Mouse (Mus musculus): Measurements from ENCODE around the gene Clcf1. TPM values are rescaled to one million over a fixed set of nuclear protein-coding genes. Genes with fewer than 3 reads are reported as not detected.
"Not testable (repeated sequence)": the region's sequence is repeated elsewhere in the genome, so short reads cannot be mapped to it uniquely, and the experiment has no call there.

Clcf1 gene
- polyA plus RNA-seq, 1 experiment from 2014 or later: 0.39 TPM

DNA sequence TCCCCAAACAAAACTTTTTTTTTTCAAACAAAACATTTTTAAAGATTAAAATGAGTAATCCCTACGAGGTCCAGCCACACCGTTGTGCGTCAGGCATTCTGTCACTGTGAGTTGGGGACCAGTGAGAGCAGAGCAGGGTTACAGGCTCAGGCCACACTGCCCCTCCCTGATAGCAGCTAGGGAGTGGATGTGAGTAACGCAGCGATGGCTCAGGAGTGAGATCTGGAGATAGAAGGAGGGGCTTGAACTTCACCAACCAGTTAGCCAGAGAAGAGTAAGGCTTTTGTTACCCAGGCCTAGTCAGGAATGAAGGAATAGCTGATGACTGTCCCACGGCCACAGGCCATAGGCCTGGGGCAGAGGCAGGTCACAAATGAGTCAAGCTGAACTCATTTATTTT lies 30.7 kb downstream of the Clcf1 start:
- no peak for ATAC-seq (replicated peaks)
- Histone ChIP-seq H3K4me3 (no peak overlapping the region), H3K9ac (replicated peaks) (no peak overlapping the region), H3K36me3 (no peaks in the 10 kb centered on the region), H3K27me3 (no peaks in the 10 kb centered on the region), H3K27ac (replicated peaks) (no peak overlapping the region), H3K4me2 (replicated peaks) (no peak overlapping the region), H3K4me1 (no peaks in the 10 kb centered on the region), H3K9me3 (no peaks in the 10 kb centered on the region)
- WGBS: 86% methylated on average over 6 of the region's 6 CpGs

DNA sequence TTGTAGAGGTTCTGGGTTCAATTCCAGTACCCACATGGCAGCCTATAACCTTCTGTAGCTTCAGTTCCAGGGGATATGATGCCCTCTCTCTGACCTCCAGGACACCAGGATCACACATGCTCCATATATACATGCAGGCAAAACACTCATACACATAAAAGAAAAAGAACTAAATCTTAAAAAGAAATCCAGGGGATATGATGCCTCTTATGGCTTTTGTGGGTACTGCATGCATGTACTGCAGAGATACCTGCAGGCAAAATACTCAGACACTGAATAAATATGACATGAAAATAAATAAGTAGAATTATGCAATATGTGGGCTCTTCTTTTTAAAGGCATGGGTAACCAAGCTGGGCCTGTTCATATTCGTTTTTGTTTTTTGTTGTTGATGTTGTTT lies 33.0 kb downstream of the Clcf1 start:
- no peaks in the 10 kb centered on the region for H3K4me1 ChIP-seq
- H3K27me3 ChIP-seq: no peaks in the 10 kb centered on the region
- WGBS: 60% methylated on average over 1 of the region's 1 CpGs
- H3K4me3 ChIP-seq: no peak overlapping the region
- no peak overlapping the region for H3K4me2 ChIP-seq (replicated peaks)
- H3K9me3 ChIP-seq: no peaks in the 10 kb centered on the region
- no peak overlapping the region for H3K9ac ChIP-seq (replicated peaks)
- H3K36me3 ChIP-seq: no peaks in the 10 kb centered on the region
- no peak for ATAC-seq (replicated peaks)
- no peak overlapping the region for H3K27ac ChIP-seq (replicated peaks)

DNA sequence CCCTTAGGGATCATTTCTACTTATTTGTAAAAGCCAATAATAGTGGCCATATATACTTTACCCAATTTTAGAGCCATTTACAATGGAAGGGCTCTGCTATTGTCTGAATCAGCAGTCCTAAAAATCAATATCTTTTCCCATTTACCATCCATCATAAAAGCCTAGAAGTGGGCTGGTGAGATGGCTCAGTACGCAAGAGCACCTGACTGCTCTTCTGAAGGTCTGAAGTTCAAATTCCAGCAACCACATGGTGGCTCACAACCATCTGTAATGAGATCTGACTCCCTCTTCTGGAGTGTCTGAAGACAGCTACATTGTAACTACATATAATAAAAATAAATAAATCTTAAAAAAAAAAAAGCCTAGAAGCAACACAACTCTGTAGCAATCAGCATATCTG lies 34.6 kb downstream of the Clcf1 start:
- H3K4me1 ChIP-seq; ATAC-seq (replicated peaks); H3K4me3 ChIP-seq; H3K9me3 ChIP-seq; H3K9ac ChIP-seq (replicated peaks); H3K27ac ChIP-seq (replicated peaks); H3K27me3 ChIP-seq; H3K4me2 ChIP-seq (replicated peaks); H3K36me3 ChIP-seq: not testable (repeated sequence)
- WGBS: 82% methylated on average over 1 of the region's 1 CpGs

DNA sequence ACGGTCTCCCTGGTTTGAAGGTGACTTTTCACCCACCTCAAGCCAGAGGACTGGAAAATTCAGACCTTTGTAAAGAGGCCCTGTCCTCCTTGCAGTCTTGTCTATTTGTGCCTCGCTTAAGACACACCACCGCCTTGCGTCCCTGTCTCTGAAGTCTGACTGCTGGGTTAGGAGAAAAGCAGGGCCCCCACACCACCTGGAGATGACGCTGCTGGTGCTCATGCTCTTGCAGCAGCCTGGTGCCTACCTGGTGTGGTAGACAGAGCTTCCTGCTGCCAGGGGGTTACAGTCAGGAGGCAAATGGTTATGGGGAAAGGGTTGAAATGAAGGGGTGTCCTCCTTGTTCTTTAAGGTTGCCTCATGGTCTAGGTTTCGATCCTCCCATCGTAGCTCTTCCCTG lies 40.2 kb downstream of the Clcf1 start:
- no peaks in the 10 kb centered on the region for H3K36me3 ChIP-seq
- no peak overlapping the region for H3K4me3 ChIP-seq
- WGBS: 87% methylated on average over 7 of the region's 7 CpGs
- no peak overlapping the region for H3K9ac ChIP-seq (replicated peaks)
- no peaks in the 10 kb centered on the region for H3K9me3 ChIP-seq
- H3K4me2 ChIP-seq (replicated peaks): no peak overlapping the region
- no peaks in the 10 kb centered on the region for H3K27me3 ChIP-seq
- no peak for ATAC-seq (replicated peaks)
- H3K4me1 ChIP-seq: peaks cover 6% of the 10 kb centered on the region
- H3K27ac ChIP-seq (replicated peaks): no peak overlapping the region

DNA sequence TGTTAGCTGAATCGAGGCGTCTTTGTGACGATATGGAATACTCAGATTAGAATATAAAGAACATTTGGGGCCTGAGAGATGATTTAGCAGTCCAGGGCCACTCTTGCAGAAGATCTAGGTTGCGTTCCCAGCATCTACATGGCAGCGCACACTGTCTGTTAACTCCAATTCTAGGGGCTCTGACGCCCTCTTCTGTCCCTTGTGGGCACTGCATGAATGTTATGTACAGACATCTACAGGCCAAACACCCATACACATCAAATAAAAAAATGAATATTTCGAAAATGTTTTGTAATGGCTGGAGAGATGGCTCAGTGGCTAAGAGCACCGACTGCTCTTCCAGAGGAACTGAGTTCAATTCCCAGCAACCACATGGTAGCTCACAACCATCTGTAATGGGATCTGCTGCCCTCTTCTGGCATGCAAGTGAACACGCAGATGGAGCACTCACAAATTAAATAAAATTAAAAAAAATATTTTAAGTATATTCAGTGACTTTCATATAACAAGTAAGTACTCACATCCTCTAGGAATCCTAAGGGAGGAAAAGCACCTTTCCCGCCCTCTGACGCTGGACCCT lies 41.6 kb downstream of the Clcf1 start:
- no peak for ATAC-seq (replicated peaks)
- Histone ChIP-seq H3K9me3 (no peaks in the 10 kb centered on the region), H3K27ac (replicated peaks) (no peak overlapping the region), H3K4me2 (replicated peaks) (no peak overlapping the region), H3K4me3 (no peak overlapping the region), H3K4me1 (peaks cover 6% of the 10 kb centered on the region), H3K9ac (replicated peaks) (no peak overlapping the region), H3K36me3 (no peaks in the 10 kb centered on the region), H3K27me3 (no peaks in the 10 kb centered on the region)
- WGBS: 72% methylated on average over 11 of the region's 11 CpGs

DNA sequence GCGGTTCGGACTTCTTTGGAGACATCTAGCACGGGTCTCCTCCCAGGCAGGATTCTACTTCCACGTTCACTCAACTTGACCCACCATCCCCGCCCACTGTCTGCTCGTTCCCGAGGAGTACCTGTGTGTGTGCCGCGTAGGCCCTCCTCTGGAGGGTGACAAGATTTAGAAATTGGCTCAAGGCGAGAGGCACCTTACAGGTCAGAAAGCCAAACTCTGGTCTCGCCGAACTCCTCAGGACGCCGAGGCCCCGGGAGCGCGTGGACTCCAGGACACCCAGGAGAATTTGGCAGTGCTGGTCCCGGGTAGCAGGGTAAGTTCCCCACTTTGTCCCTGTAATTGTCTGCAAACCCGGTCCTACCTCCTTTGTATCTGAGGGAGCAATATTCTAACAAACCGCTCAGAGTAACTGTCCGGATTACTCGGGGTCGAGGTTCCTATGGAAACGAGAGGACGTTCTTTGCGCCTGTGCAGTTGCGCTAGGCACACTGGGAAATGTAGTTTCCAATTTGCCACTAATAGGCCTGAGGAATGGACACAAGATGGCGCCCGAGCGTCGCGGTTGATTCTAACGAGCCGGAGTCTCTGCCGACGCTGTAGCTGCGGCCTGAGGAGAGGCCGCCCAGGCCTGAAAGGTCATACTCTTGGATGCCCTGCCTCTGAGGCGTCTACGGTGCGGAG lies 43.3 kb downstream of the Clcf1 start:
- peak overlapping the region; percentile 65 for H3K4me3 ChIP-seq
- peak overlapping the region; percentile 59 for H3K9ac ChIP-seq (replicated peaks)
- no peaks in the 10 kb centered on the region for H3K9me3 ChIP-seq
- no peaks in the 10 kb centered on the region for H3K36me3 ChIP-seq
- no peaks in the 10 kb centered on the region for H3K27me3 ChIP-seq
- H3K4me1 ChIP-seq: peaks cover 6% of the 10 kb centered on the region
- ATAC-seq (replicated peaks): peak; percentile 93
- under 1% methylated on average over 41 of the region's 41 CpGs for WGBS
- H3K27ac ChIP-seq (replicated peaks): no peak overlapping the region
- peak overlapping the region; percentile 70 for H3K4me2 ChIP-seq (replicated peaks)

DNA sequence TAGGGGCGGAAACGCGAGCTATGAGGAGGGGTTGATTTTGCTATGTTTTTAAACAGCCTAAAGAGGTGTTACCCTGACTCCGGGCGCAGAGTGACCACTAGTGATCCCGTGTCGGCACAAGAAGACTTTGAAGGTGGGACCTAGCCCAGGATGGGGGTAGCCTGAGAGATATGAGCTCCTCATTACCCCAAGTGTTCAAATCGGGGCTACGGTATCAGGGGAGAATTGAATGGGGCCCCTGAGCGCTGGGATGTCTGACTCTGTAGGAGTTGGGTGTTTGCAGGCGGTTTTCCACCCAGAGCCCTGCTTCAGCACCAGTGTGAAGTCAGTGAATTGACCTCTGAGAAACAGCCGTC lies 43.8 kb downstream of the Clcf1 start:
- ATAC-seq (replicated peaks): peak; percentile 58
- Histone ChIP-seq H3K4me3 (peak overlapping the region; percentile 65), H3K27ac (replicated peaks) (no peak overlapping the region), H3K36me3 (no peaks in the 10 kb centered on the region), H3K9ac (replicated peaks) (peak overlapping the region; percentile 54), H3K9me3 (no peaks in the 10 kb centered on the region), H3K4me2 (replicated peaks) (peak overlapping the region; percentile 70), H3K27me3 (no peaks in the 10 kb centered on the region), H3K4me1 (peaks cover 6% of the 10 kb centered on the region)
- 17% methylated on average over 12 of the region's 12 CpGs for WGBS

DNA sequence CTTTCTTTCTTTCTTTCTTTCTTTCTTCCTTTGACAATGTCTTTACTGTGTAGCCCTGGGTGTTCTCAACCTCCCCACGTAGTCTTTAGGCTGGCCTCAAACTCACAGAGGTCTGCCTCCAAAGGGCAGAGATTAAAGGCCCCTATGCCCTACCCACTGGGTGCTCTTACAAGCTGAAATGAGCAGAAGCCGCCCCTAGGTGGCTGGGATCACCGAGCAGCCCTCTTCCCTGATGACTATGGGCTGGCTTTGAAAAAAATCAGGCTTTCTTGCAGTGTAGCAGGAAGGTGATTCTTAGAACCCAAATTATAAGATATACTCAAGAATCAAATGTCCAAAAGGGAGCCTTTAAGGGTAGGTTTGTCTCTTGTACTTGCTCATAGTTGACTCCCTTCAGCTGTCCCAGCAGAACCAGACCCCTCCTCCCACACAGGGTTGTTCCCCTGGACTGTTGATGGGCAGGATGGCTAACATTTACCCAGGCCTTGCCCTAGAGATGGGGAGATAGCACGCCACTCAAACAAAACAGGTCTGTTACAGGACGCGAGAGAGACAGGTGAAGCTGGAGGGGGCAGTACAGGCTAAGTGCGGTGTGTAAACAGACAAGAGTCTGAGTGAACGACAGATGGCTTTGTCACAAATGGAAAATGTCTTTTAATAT lies 47.1 kb downstream of the Clcf1 start:
- ATAC-seq (replicated peaks): no peak
- 56% methylated on average over 8 of the region's 8 CpGs for WGBS
- H3K27me3 ChIP-seq: no peaks in the 10 kb centered on the region
- no peak overlapping the region for H3K4me2 ChIP-seq (replicated peaks)
- peaks cover 6% of the 10 kb centered on the region for H3K4me1 ChIP-seq
- no peak overlapping the region for H3K9ac ChIP-seq (replicated peaks)
- no peaks in the 10 kb centered on the region for H3K36me3 ChIP-seq
- H3K9me3 ChIP-seq: no peaks in the 10 kb centered on the region
- no peak overlapping the region for H3K4me3 ChIP-seq
- H3K27ac ChIP-seq (replicated peaks): no peak overlapping the region

DNA sequence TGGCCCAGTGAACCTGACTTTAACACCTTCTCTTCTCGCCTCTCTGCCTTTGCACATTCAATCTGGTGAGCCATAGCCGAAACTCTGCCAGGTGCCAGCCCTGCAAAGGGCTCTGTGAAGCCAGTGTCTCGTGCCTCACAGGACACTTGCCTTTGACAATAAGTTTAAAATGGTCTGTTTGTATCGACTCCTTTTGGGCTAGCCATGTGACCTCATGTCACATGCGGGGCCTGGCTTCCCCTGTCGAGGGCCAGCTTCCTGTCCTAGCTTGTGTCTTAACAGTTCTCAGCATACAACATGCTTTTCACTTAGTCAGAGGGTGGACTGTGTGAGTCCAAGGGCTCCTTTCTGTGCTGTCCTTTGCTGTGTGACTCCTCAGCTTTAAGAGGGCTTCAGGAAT lies 48.7 kb downstream of the Clcf1 start:
- Histone ChIP-seq H3K9ac (replicated peaks) (no peak overlapping the region), H3K9me3 (no peaks in the 10 kb centered on the region), H3K4me1 (peaks cover 5% of the 10 kb centered on the region), H3K36me3 (no peaks in the 10 kb centered on the region), H3K27ac (replicated peaks) (no peak overlapping the region), H3K27me3 (no peaks in the 10 kb centered on the region), H3K4me3 (no peak overlapping the region), H3K4me2 (replicated peaks) (no peak overlapping the region)
- 77% methylated on average over 6 of the region's 6 CpGs for WGBS
- no peak for ATAC-seq (replicated peaks)

DNA sequence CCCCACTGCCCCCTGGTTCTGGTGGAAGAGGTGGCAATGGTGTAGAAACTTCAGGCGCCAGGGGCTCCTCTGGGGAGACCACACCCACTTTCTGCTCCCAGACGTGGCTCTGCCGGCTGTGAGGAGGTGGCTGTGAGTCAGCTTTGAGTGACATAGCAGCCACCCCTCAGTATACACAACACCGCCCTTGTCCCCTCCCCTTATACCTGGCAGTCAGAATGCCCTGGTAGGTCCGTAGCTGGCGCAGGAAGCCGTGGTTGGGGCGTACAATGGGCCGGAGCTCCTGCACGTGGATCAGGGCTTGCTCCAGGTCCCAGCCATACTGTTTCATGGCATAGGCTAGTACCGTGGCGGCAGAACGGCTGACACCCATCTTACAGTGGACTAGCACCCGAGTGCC lies 49.7 kb downstream of the Clcf1 start:
- H3K4me3 ChIP-seq: no peak overlapping the region
- H3K27me3 ChIP-seq: peaks cover 6% of the 10 kb centered on the region; the same call in 1 of the 2 replicates
- ATAC-seq (replicated peaks): no peak
- no peaks in the 10 kb centered on the region for H3K36me3 ChIP-seq
- WGBS: 69% methylated on average over 14 of the region's 14 CpGs
- no peak overlapping the region for H3K4me2 ChIP-seq (replicated peaks)
- no peak overlapping the region for H3K9ac ChIP-seq (replicated peaks)
- H3K4me1 ChIP-seq: 0 out of 2 replicates have a peak, but pooled peaks cover 1% of the 10 kb centered on the region
- no peak overlapping the region for H3K27ac ChIP-seq (replicated peaks)
- H3K9me3 ChIP-seq: no peaks in the 10 kb centered on the region

DNA sequence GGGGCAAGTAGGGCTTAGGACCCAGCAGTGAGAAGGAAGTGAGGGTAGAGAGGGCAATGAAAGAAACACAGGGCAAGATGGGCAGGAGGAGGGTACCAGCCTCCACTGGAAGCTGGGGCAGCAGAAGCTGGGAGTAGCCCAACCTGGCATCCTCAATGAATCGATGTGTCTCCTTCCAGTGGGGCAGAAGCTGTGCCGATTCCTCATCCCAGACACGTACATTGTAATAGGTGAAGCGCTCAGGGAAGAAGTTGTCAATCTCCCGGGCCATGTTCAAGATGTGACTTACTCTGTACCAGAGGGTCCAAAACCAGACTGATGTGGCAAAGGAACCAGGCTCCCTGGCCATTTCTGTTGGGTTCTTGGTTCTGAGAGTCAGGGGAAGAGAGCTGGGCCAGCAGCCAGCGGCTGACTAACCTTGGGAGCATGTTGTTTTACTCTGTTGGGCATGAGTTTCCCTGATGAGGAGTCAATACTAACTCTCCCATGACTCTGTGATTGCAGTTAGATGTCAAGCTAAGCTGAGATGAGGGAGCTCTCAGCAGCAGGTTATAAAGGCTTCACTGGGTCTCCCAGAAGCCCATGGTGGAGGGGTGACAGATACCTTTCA lies 50.2 kb downstream of the Clcf1 start:
- Histone ChIP-seq H3K27me3 (peaks cover 10% of the 10 kb centered on the region; the same call in 1 of the 2 replicates), H3K4me3 (no peak overlapping the region), H3K9ac (replicated peaks) (no peak overlapping the region), H3K36me3 (no peaks in the 10 kb centered on the region), H3K4me1 (peaks cover 7% of the 10 kb centered on the region; the same call in 1 of the 2 replicates), H3K27ac (replicated peaks) (no peak overlapping the region), H3K4me2 (replicated peaks) (no peak overlapping the region), H3K9me3 (no peaks in the 10 kb centered on the region)
- 93% methylated on average over 6 of the region's 6 CpGs for WGBS
- no peak for ATAC-seq (replicated peaks)

DNA sequence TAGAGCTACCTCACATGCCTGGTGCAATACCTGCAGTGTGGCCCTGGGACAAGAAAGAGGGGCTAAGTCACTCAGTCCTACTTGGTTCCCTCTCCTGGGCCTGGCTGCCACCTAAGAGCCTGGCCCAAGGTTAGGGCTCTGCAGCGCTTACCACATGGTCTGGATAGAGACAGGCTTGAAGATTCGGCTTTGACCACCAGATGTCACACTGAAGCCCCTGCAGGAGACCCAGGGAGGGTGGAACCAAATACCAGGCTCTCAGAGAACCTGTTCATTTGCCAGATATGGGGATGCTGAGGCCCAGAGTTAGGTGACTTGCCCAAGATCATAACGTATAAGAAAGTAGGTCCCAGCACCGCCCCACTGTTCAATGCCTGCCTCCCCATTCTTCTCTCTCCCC lies 51.9 kb downstream of the Clcf1 start:
- Histone ChIP-seq H3K4me2 (replicated peaks) (no peak overlapping the region), H3K4me3 (no peak overlapping the region), H3K9ac (replicated peaks) (no peak overlapping the region), H3K9me3 (no peaks in the 10 kb centered on the region), H3K27ac (replicated peaks) (no peak overlapping the region), H3K36me3 (no peaks in the 10 kb centered on the region), H3K4me1 (peaks cover 7% of the 10 kb centered on the region; the same call in 1 of the 2 replicates), H3K27me3 (peaks cover 10% of the 10 kb centered on the region; the same call in 1 of the 2 replicates)
- ATAC-seq (replicated peaks): no peak
- 67% methylated on average over 4 of the region's 4 CpGs for WGBS

Measured in forebrain, embryonic 15.5 days (tissue).